ENCODE assay signal across 20 mouse cellular contexts in genomic region chr5:117181921-117182320, GRCm38 (mm10).
DNase-seq lines count a peak whose midpoint lies in the region; ATAC-seq and TF ChIP-seq lines count a peak whose summit lies in the region.
"Had no signal": no experiment of that assay in that cellular context is flagged by ENCODE, and none has a peak within 500 bp of the region (broad histone marks: within the 10 kb centered on the region; RNA-seq: fewer than 3 reads in every experiment).

No protein-coding gene starts in this region.

- no peaks in the 10 kb centered on the region for H3K4me1 ChIP-seq in heart, postnatal 0 days (ENCODE audit: control insufficient read depth, insufficient read depth)
- H3K4me1 ChIP-seq in liver, postnatal 0 days (ENCODE audit: insufficient read depth): peaks cover 21% of the 10 kb centered on the region
- peaks cover 8% of the 10 kb centered on the region; the same call in 1 of the 2 replicates for H3K4me1 ChIP-seq in liver, embryonic 12.5 days
- H3K4me1 ChIP-seq in brown adipose tissue, adult 24 weeks (ENCODE audit: control insufficient read depth, insufficient read depth, insufficient read length, low read length): no peaks in the 10 kb centered on the region
- H3K4me1 ChIP-seq in small intestine, adult 2 months (ENCODE audit: control insufficient read depth, insufficient read depth, insufficient read length, low read length): peaks cover 2% of the 10 kb centered on the region; the same call in 1 of the 2 replicates
- H3K4me1 ChIP-seq: heart, embryonic 15.5 days; lung, embryonic 15.5 days; stomach, embryonic 15.5 days had no signal

- DNase-seq in heart, postnatal 0 days (ENCODE audit: low spot score): peak; percentile 23
- no peak for DNase-seq in heart, postnatal 4 days
- DNase-seq in liver, postnatal 0 days: no peak
- no peak for DNase-seq in retina, embryonic 14.5 days (ENCODE audit: low spot score)
- no peak for DNase-seq in spleen, postnatal 36 days (ENCODE audit: low spot score in 2 of 2)
- DNase-seq: B cell, adult 2 months; cerebellum, adult 8-10 months; right cerebral cortex, postnatal 4 days; thymus, postnatal 4 days had no signal

- H3K9ac ChIP-seq in heart, postnatal 0 days (replicated peaks; ENCODE audit: low read depth, low read length): no peak overlapping the region
- H3K9ac ChIP-seq in liver, postnatal 0 days (replicated peaks): no peak overlapping the region
- no peak overlapping the region for H3K9ac ChIP-seq in liver, embryonic 12.5 days
- H3K9ac ChIP-seq: heart, embryonic 15.5 days; lung, embryonic 15.5 days; stomach, embryonic 15.5 days had no signal

- 49% methylated on average over 5 of the region's 5 CpGs for WGBS in heart, postnatal 0 days
- WGBS in liver, postnatal 0 days (ENCODE audit: insufficient replicate concordance): 59% methylated on average over 5 of the region's 5 CpGs
- WGBS in liver, embryonic 12.5 days (ENCODE audit: insufficient replicate concordance): 81% methylated on average over 5 of the region's 5 CpGs
- 61% methylated on average over 5 of the region's 5 CpGs for WGBS in small intestine, adult 2 months

- TF ChIP-seq EP300 in heart, postnatal 0 days (IDR thresholded peaks at IDR 0.05; ENCODE audit: low read depth): no peak
- no peak for TF ChIP-seq EP300 in liver, postnatal 0 days (IDR thresholded peaks at IDR 0.05; ENCODE audit: low read depth)

- no peak for TF ChIP-seq POLR2A in small intestine, adult 2 months (IDR thresholded peaks at IDR 0.05; ENCODE audit: low read depth, low read length)

- H3K4me3 ChIP-seq in heart, postnatal 0 days (ENCODE audit: low read depth, low read length): no peak overlapping the region
- H3K4me3 ChIP-seq in liver, postnatal 0 days (ENCODE audit: low read depth, low read length): no peak overlapping the region
- no peak overlapping the region for H3K4me3 ChIP-seq in liver, embryonic 12.5 days
- no peak overlapping the region for H3K4me3 ChIP-seq in brown adipose tissue, adult 24 weeks (ENCODE audit: insufficient read depth, low read depth, low read length)
- H3K4me3 ChIP-seq in small intestine, adult 2 months (ENCODE audit: low read depth, low read length): no peak overlapping the region
- H3K4me3 ChIP-seq: heart, embryonic 15.5 days; layer of hippocampus, adult 2 months; left cerebral cortex, adult 2 months; lung, embryonic 15.5 days; stomach, embryonic 15.5 days had no signal

- no peak for TF ChIP-seq CTCF in heart, postnatal 0 days (IDR thresholded peaks at IDR 0.05; ENCODE audit: low read depth)
- no peak for TF ChIP-seq CTCF in liver, postnatal 0 days (IDR thresholded peaks at IDR 0.05; ENCODE audit: low read depth)
- TF ChIP-seq CTCF in small intestine, adult 2 months (IDR thresholded peaks at IDR 0.05; ENCODE audit: extremely low read depth, insufficient read length, insufficient replicate concordance, low read depth, low read length): no peak

- H3K9me3 ChIP-seq in heart, postnatal 0 days (replicated peaks; ENCODE audit: control insufficient read depth, low read length): peaks cover 10% of the 10 kb centered on the region
- peaks cover 9% of the 10 kb centered on the region for H3K9me3 ChIP-seq in liver, postnatal 0 days (ENCODE audit: low read length)
- H3K9me3 ChIP-seq in liver, embryonic 12.5 days (replicated peaks): peaks cover 19% of the 10 kb centered on the region
- H3K9me3 ChIP-seq: heart, embryonic 15.5 days; lung, embryonic 15.5 days; stomach, embryonic 15.5 days had no signal

- H3K27ac ChIP-seq in heart, postnatal 0 days (ENCODE audit: low read depth): peak overlapping the region; percentile 11; the same call in 1 of the 2 replicates
- H3K27ac ChIP-seq in liver, postnatal 0 days (ENCODE audit: low read depth): peak overlapping the region; percentile 74
- no peak overlapping the region for H3K27ac ChIP-seq in liver, embryonic 12.5 days
- 0 out of 2 replicates have a peak overlapping the region, but pooled peaks have one; percentile 13 for H3K27ac ChIP-seq in brown adipose tissue, adult 24 weeks (replicated peaks; ENCODE audit: low read depth, low read length)
- peak overlapping the region; percentile 49; the same call in 1 of the 2 replicates for H3K27ac ChIP-seq in small intestine, adult 2 months (ENCODE audit: insufficient read depth, low read depth, low read length)
- H3K27ac ChIP-seq: heart, embryonic 15.5 days; layer of hippocampus, adult 2 months; left cerebral cortex, adult 2 months; lung, embryonic 15.5 days; stomach, embryonic 15.5 days had no signal

- H3K27me3 ChIP-seq in heart, postnatal 0 days (ENCODE audit: control insufficient read depth, insufficient read depth, low read length): no peaks in the 10 kb centered on the region
- H3K27me3 ChIP-seq in liver, postnatal 0 days (ENCODE audit: insufficient read depth, low read length): no peaks in the 10 kb centered on the region
- H3K27me3 ChIP-seq in liver, embryonic 12.5 days (replicated peaks): no peaks in the 10 kb centered on the region
- H3K27me3 ChIP-seq in small intestine, adult 2 months (ENCODE audit: control insufficient read depth, insufficient read depth, low read length): no peaks in the 10 kb centered on the region
- H3K27me3 ChIP-seq: heart, embryonic 15.5 days; lung, embryonic 15.5 days; megakaryocyte, embryonic 14.5 days; stomach, embryonic 15.5 days had no signal

- H3K4me2 ChIP-seq in heart, postnatal 0 days (ENCODE audit: low read depth, low read length): no peak overlapping the region
- H3K4me2 ChIP-seq in liver, postnatal 0 days (ENCODE audit: low read depth, low read length): no peak overlapping the region
- no peak overlapping the region for H3K4me2 ChIP-seq in liver, embryonic 12.5 days
- H3K4me2 ChIP-seq: heart, embryonic 15.5 days; lung, embryonic 15.5 days; stomach, embryonic 15.5 days had no signal

- ATAC-seq in heart, postnatal 0 days (ENCODE audit: insufficient read depth, low read depth): no peak
- peak; percentile 32; the same call in 1 of the 2 replicates for ATAC-seq in liver, postnatal 0 days
- no peak for ATAC-seq in liver, embryonic 12.5 days
- ATAC-seq: forebrain, embryonic 14.5 days; hindbrain, embryonic 16.5 days had no signal

- H3K36me3 ChIP-seq in heart, postnatal 0 days (replicated peaks; ENCODE audit: control insufficient read depth, insufficient read depth, low read length): peaks cover 13% of the 10 kb centered on the region; the same call in 1 of the 2 replicates
- H3K36me3 ChIP-seq in liver, postnatal 0 days (replicated peaks; ENCODE audit: insufficient read depth, low read length): peaks cover 31% of the 10 kb centered on the region
- H3K36me3 ChIP-seq in liver, embryonic 12.5 days: peaks cover 89% of the 10 kb centered on the region
- H3K36me3 ChIP-seq in small intestine, adult 2 months (ENCODE audit: control insufficient read depth, insufficient read depth, low read length): peaks cover 23% of the 10 kb centered on the region
